Mouse (Mus musculus): ENCODE measurements around the gene Wscd2. TPM values are rescaled to one million over a fixed set of nuclear protein-coding genes. Genes with fewer than 3 reads are reported as not detected.

The Wscd2 gene
- total and polyA plus RNA-seq, 3 experiments: 0.27 TPM; not detected in 2

GRCm38 (mm10) chr5:113609891-113610290 lies 119.8 kb downstream of the Wscd2 start:
- TF ChIP-seq GATA2 (IDR thresholded peaks at IDR 0.05; ENCODE audit: borderline replicate concordance, low read depth, low read length) (no peak), CTCF (IDR thresholded peaks at IDR 0.05; ENCODE audit: low read depth, low read length) (no peak)
- DNase-seq (ENCODE audit: low spot score) (no peak), ATAC-seq (ENCODE audit: extremely low read depth, insufficient number of reproducible peaks, low FRiP score, poor library complexity, severe bottlenecking) (no peak)
- Histone ChIP-seq H3K4me3 (ENCODE audit: low read depth, low read length) (no peak overlapping the region), H3K4me1 (ENCODE audit: insufficient read depth, low read depth, low read length) (no peaks in the 10 kb centered on the region), H3K27me3 (ENCODE audit: insufficient read depth, low read length) (no peaks in the 10 kb centered on the region), H3K9me3 (replicated peaks) (peaks cover 97% of the 10 kb centered on the region), H3K36me3 (replicated peaks) (no peaks in the 10 kb centered on the region)

- DNase-seq (ENCODE audit: low spot score): no peak
- Histone ChIP-seq H3K4me1 (ENCODE audit: insufficient read depth, low read depth, low read length) (no peaks in the 10 kb centered on the region), H3K4me3 (ENCODE audit: low read depth, low read length) (no peak overlapping the region), H3K9me3 (replicated peaks) (peaks cover 97% of the 10 kb centered on the region), H3K27me3 (ENCODE audit: insufficient read depth, low read length) (no peaks in the 10 kb centered on the region), H3K36me3 (replicated peaks) (no peaks in the 10 kb centered on the region)
- no peak for ATAC-seq (ENCODE audit: extremely low read depth, insufficient number of reproducible peaks, low FRiP score, poor library complexity, severe bottlenecking)
- no peak for TF ChIP-seq GATA2 (IDR thresholded peaks at IDR 0.05; ENCODE audit: borderline replicate concordance, low read depth, low read length)
- TF ChIP-seq GATA1 (IDR thresholded peaks at IDR 0.05; ENCODE audit: borderline replicate concordance, low read length): no peak
- TF ChIP-seq CTCF (IDR thresholded peaks at IDR 0.05; ENCODE audit: low read depth, low read length): no peak
- no peak for TF ChIP-seq TAL1 (conservative IDR thresholded peaks at IDR 0.05; ENCODE audit: low read depth, low read length)
- no peak for TF ChIP-seq POLR2AphosphoS5 (IDR thresholded peaks at IDR 0.05; ENCODE audit: insufficient replicate concordance, low read depth, low read length)
Observed at GRCm38 (mm10) chr5:113610490-113610889, 120.4 kb downstream of the Wscd2 start.

GRCm38 (mm10) chr5:113611131-113611530 lies 121.0 kb downstream of the Wscd2 start:
- no peak for DNase-seq (ENCODE audit: low spot score)
- no peaks in the 10 kb centered on the region for H3K36me3 ChIP-seq (replicated peaks)
- H3K27me3 ChIP-seq (ENCODE audit: insufficient read depth, low read length): no peaks in the 10 kb centered on the region
- ATAC-seq (ENCODE audit: extremely low read depth, insufficient number of reproducible peaks, low FRiP score, poor library complexity, severe bottlenecking): no peak
- H3K4me1 ChIP-seq (ENCODE audit: insufficient read depth, low read depth, low read length): no peaks in the 10 kb centered on the region
- peaks cover 96% of the 10 kb centered on the region for H3K9me3 ChIP-seq (replicated peaks)
- no peak overlapping the region for H3K4me3 ChIP-seq (ENCODE audit: low read depth, low read length)
- no peak for TF ChIP-seq CTCF (IDR thresholded peaks at IDR 0.05; ENCODE audit: low read depth, low read length)
- no peak for TF ChIP-seq POLR2AphosphoS5 (IDR thresholded peaks at IDR 0.05; ENCODE audit: insufficient replicate concordance, low read depth, low read length)
- TF ChIP-seq TAL1 (conservative IDR thresholded peaks at IDR 0.05; ENCODE audit: low read depth, low read length): no peak
- no peak for TF ChIP-seq GATA2 (IDR thresholded peaks at IDR 0.05; ENCODE audit: borderline replicate concordance, low read depth, low read length)
- TF ChIP-seq GATA1 (IDR thresholded peaks at IDR 0.05; ENCODE audit: borderline replicate concordance, low read length): no peak

GRCm38 (mm10) chr5:113611771-113612233 lies 121.7 kb downstream of the Wscd2 start:
- H3K36me3 ChIP-seq (replicated peaks): no peaks in the 10 kb centered on the region
- H3K4me3 ChIP-seq (ENCODE audit: low read depth, low read length): no peak overlapping the region; the same call in 1 of the 2 replicates
- ATAC-seq (ENCODE audit: extremely low read depth, insufficient number of reproducible peaks, low FRiP score, poor library complexity, severe bottlenecking) (no peak), DNase-seq (ENCODE audit: low spot score) (no peak)
- peaks cover 97% of the 10 kb centered on the region for H3K9me3 ChIP-seq (replicated peaks)
- H3K27me3 ChIP-seq (ENCODE audit: insufficient read depth, low read length): no peaks in the 10 kb centered on the region
- H3K4me1 ChIP-seq (ENCODE audit: insufficient read depth, low read depth, low read length): no peaks in the 10 kb centered on the region
- no peak for TF ChIP-seq CTCF (IDR thresholded peaks at IDR 0.05; ENCODE audit: low read depth, low read length)
- no peak for TF ChIP-seq TAL1 (conservative IDR thresholded peaks at IDR 0.05; ENCODE audit: low read depth, low read length)
- TF ChIP-seq GATA1 (IDR thresholded peaks at IDR 0.05; ENCODE audit: borderline replicate concordance, low read length): no peak
- no peak for TF ChIP-seq POLR2AphosphoS5 (IDR thresholded peaks at IDR 0.05; ENCODE audit: insufficient replicate concordance, low read depth, low read length)
- TF ChIP-seq GATA2 (IDR thresholded peaks at IDR 0.05; ENCODE audit: borderline replicate concordance, low read depth, low read length): no peak

GRCm38 (mm10) chr5:113618716-113619115 lies 128.6 kb downstream of the Wscd2 start:
- Histone ChIP-seq H3K9me3 (replicated peaks) (peaks cover 91% of the 10 kb centered on the region), H3K36me3 (replicated peaks) (no peaks in the 10 kb centered on the region), H3K27me3 (ENCODE audit: insufficient read depth, low read length) (no peaks in the 10 kb centered on the region), H3K4me1 (ENCODE audit: insufficient read depth, low read depth, low read length) (no peaks in the 10 kb centered on the region), H3K4me3 (ENCODE audit: low read depth, low read length) (no peak overlapping the region)
- no peak for TF ChIP-seq CTCF (IDR thresholded peaks at IDR 0.05; ENCODE audit: low read depth, low read length)
- no peak for TF ChIP-seq TAL1 (conservative IDR thresholded peaks at IDR 0.05; ENCODE audit: low read depth, low read length)
- no peak for TF ChIP-seq GATA2 (IDR thresholded peaks at IDR 0.05; ENCODE audit: borderline replicate concordance, low read depth, low read length)
- TF ChIP-seq POLR2AphosphoS5 (IDR thresholded peaks at IDR 0.05; ENCODE audit: insufficient replicate concordance, low read depth, low read length): no peak
- no peak for TF ChIP-seq GATA1 (IDR thresholded peaks at IDR 0.05; ENCODE audit: borderline replicate concordance, low read length)
- DNase-seq (ENCODE audit: low spot score) (no peak), ATAC-seq (ENCODE audit: extremely low read depth, insufficient number of reproducible peaks, low FRiP score, poor library complexity, severe bottlenecking) (no peak)

GRCm38 (mm10) chr5:113619151-113619550 lies 129.0 kb downstream of the Wscd2 start:
- ATAC-seq (ENCODE audit: extremely low read depth, insufficient number of reproducible peaks, low FRiP score, poor library complexity, severe bottlenecking) (no peak), DNase-seq (ENCODE audit: low spot score) (no peak)
- Histone ChIP-seq H3K27me3 (ENCODE audit: insufficient read depth, low read length) (no peaks in the 10 kb centered on the region), H3K4me3 (ENCODE audit: low read depth, low read length) (no peak overlapping the region), H3K36me3 (replicated peaks) (no peaks in the 10 kb centered on the region), H3K4me1 (ENCODE audit: insufficient read depth, low read depth, low read length) (no peaks in the 10 kb centered on the region), H3K9me3 (replicated peaks) (peaks cover 91% of the 10 kb centered on the region)
- no peak for TF ChIP-seq CTCF (IDR thresholded peaks at IDR 0.05; ENCODE audit: low read depth, low read length)
- TF ChIP-seq TAL1 (conservative IDR thresholded peaks at IDR 0.05; ENCODE audit: low read depth, low read length): no peak
- no peak for TF ChIP-seq GATA2 (IDR thresholded peaks at IDR 0.05; ENCODE audit: borderline replicate concordance, low read depth, low read length)
- no peak for TF ChIP-seq POLR2AphosphoS5 (IDR thresholded peaks at IDR 0.05; ENCODE audit: insufficient replicate concordance, low read depth, low read length)
- no peak for TF ChIP-seq GATA1 (IDR thresholded peaks at IDR 0.05; ENCODE audit: borderline replicate concordance, low read length)
